Mouse (Mus musculus): Measurements from ENCODE around the gene Man2a1.

Man2a1 gene

GRCm38 (mm10) chr17:64601751-64602578 lies 1.4 kb downstream of the Man2a1 start:
- DNase-seq (ENCODE audit: low read depth, low spot score), result peak; percentile 45

GRCm38 (mm10) chr17:64603134-64603533 lies 2.6 kb downstream of the Man2a1 start:
- DNase-seq (ENCODE audit: low read depth, low spot score), result no peak

GRCm38 (mm10) chr17:64603534-64603933 lies 3.0 kb downstream of the Man2a1 start:
- no peak for DNase-seq (ENCODE audit: low read depth, low spot score)

- no peak for DNase-seq (ENCODE audit: low read depth, low spot score)
These were observed 3.6 kb downstream of the Man2a1 start for GRCm38 (mm10) chr17:64604163-64604562.

GRCm38 (mm10) chr17:64608228-64608627 lies 7.7 kb downstream of the Man2a1 start:
- DNase-seq (ENCODE audit: low read depth, low spot score), result no peak

GRCm38 (mm10) chr17:64608923-64609598 lies 8.5 kb downstream of the Man2a1 start:
- no peak for DNase-seq (ENCODE audit: low read depth, low spot score)

- no peak for DNase-seq (ENCODE audit: low read depth, low spot score)
These were observed 9.2 kb downstream of the Man2a1 start for GRCm38 (mm10) chr17:64609741-64610140.

- DNase-seq (ENCODE audit: low read depth, low spot score), result no peak
These were observed 10.9 kb downstream of the Man2a1 start for GRCm38 (mm10) chr17:64611426-64611825.

- no peak for DNase-seq (ENCODE audit: low read depth, low spot score)
These were observed 11.8 kb downstream of the Man2a1 start for GRCm38 (mm10) chr17:64612135-64612885.

GRCm38 (mm10) chr17:64612930-64613329 lies 12.4 kb downstream of the Man2a1 start:
- DNase-seq (ENCODE audit: low read depth, low spot score), result no peak

GRCm38 (mm10) chr17:64613351-64613750 lies 12.8 kb downstream of the Man2a1 start:
- DNase-seq (ENCODE audit: low read depth, low spot score), result no peak

- DNase-seq (ENCODE audit: low read depth, low spot score), result no peak
These were observed 14.3 kb downstream of the Man2a1 start for GRCm38 (mm10) chr17:64614804-64615203.

- DNase-seq (ENCODE audit: low read depth, low spot score), result no peak
These were observed 14.9 kb downstream of the Man2a1 start for GRCm38 (mm10) chr17:64615420-64615819.

GRCm38 (mm10) chr17:64616259-64616658 lies 15.7 kb downstream of the Man2a1 start:
- no peak for DNase-seq (ENCODE audit: low read depth, low spot score)

GRCm38 (mm10) chr17:64617838-64618237 lies 17.3 kb downstream of the Man2a1 start:
- DNase-seq (ENCODE audit: low read depth, low spot score), result no peak

- DNase-seq (ENCODE audit: low read depth, low spot score), result no peak
These were observed 18.5 kb downstream of the Man2a1 start for GRCm38 (mm10) chr17:64618996-64619395.

- DNase-seq (ENCODE audit: low read depth, low spot score), result no peak
These were observed 19.6 kb downstream of the Man2a1 start for GRCm38 (mm10) chr17:64620135-64620534.

- DNase-seq (ENCODE audit: low read depth, low spot score), result no peak
These were observed 20.1 kb downstream of the Man2a1 start for GRCm38 (mm10) chr17:64620627-64621026.

GRCm38 (mm10) chr17:64621226-64621625 lies 20.7 kb downstream of the Man2a1 start:
- DNase-seq (ENCODE audit: low read depth, low spot score), result no peak

GRCm38 (mm10) chr17:64621649-64622351 lies 21.3 kb downstream of the Man2a1 start:
- DNase-seq (ENCODE audit: low read depth, low spot score), result no peak

- no peak for DNase-seq (ENCODE audit: low read depth, low spot score)
These were observed 21.9 kb downstream of the Man2a1 start for GRCm38 (mm10) chr17:64622352-64622886.

Measured in ES-CJ7 (cell line).